Mouse (Mus musculus): ENCODE data around the gene Focad.

DNA sequence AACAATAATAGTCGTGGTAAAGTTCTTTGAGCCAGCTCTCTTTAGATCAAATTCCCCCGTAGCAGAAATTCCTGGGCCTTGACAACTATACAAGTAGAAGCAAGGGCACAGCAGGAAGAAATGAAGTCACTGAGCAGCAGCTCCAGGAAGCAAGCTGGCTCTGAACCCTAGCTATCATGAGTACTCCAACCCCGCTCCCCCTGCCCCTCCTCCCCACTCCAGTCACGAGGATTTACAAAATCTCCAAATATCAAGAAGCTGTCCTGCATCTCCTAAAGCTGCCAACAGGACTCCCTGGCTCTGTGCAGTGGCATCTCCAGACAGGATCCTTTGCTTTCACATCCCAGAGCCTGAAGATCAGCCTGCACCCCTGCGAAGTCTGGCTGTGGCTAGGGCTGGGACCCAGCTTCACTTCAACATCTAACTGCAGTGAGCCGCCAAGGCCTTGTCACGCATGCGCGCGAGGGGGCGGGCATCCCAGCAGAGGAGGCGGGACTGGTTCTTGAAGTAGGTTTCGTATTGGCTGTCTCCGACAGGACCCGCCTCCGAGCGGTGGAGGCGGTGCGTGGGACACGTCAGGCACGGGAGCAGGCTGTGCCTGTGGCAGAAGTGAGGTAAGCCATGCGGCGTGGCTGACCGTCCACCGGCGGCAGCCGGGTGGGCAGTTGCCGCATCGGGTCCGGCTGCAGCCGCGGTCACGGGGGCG, at the start of gene Focad:
- TF ChIP-seq POLR2A (IDR thresholded peaks at IDR 0.05; ENCODE audit: extremely low read depth, insufficient read depth, low read length) (peak; percentile 97), CTCF (IDR thresholded peaks at IDR 0.05; ENCODE audit: extremely low read depth, insufficient read depth, low read length) (no peak)
